Mouse (Mus musculus) heart, adult 2 months (tissue): ENCODE measurements around the gene Fam83e. TPM values are rescaled to one million over a fixed set of nuclear protein-coding genes. Genes with fewer than 3 reads are reported as not detected.

ENCODE experiments used
- DNase-seq, 2 experiments: peaks; one replicate each; pipeline ENCODE4 v3.0.0; 2021
- H3K27ac ChIP-seq: fragments of 200-600 bp; 2 replicates; pipeline ENCODE4 v1.8.1; 2022
- H3K27me3 ChIP-seq: fragments of 200-500 bp; 2 replicates; pipeline ENCODE4 v1.6.1; 2012; ENCODE audit warnings: mild to moderate bottlenecking, low read length, inconsistent platforms, mixed read lengths; ENCODE audit not compliant: control insufficient read depth, insufficient read depth
- H3K36me3 ChIP-seq: fragments of 200-500 bp; 2 replicates; pipeline ENCODE4 v1.6.1; 2012; ENCODE audit warnings: low read length, inconsistent platforms; ENCODE audit not compliant: control insufficient read depth, insufficient read depth
- H3K4me1 ChIP-seq: fragments of 200-500 bp; 2 replicates; pipeline ENCODE4 v1.6.1; 2011; ENCODE audit warnings: low read length; ENCODE audit not compliant: control insufficient read depth, insufficient read depth
- H3K4me3 ChIP-seq: fragments of 200-600 bp; 2 replicates; pipeline ENCODE4 v1.8.1; 2022
- H3K79me2 ChIP-seq: fragments of 200-500 bp; replicated peaks from 2 replicates; pipeline ENCODE4 v1.6.1; 2012; ENCODE audit warnings: mild to moderate bottlenecking, inconsistent platforms, low read length, moderate library complexity, mixed read lengths; ENCODE audit not compliant: control insufficient read depth, insufficient read depth
- H3K9ac ChIP-seq: fragments of 200-500 bp; 2 replicates; pipeline ENCODE4 v1.6.1; 2012; ENCODE audit warnings: low read depth, mild to moderate bottlenecking, control low read depth, inconsistent platforms, low read length, mixed read lengths
- CTCF ChIP-seq: fragments of 200-600 bp; IDR thresholded peaks from 2 replicates; pipeline ENCODE4 v1.8.1; 2022; ENCODE audit warnings: antibody characterized with exemption, mild to moderate bottlenecking, moderate library complexity
- EP300 ChIP-seq: fragments of 200-500 bp; IDR thresholded peaks from 2 replicates; pipeline ENCODE4 v1.6.1; 2011; ENCODE audit warnings: low read depth, low read length, control low read depth; ENCODE audit not compliant: insufficient read depth
- POLR2A ChIP-seq: fragments of 200-500 bp; IDR thresholded peaks from 2 replicates; pipeline ENCODE4 v1.6.1; 2011; ENCODE audit warnings: mild to moderate bottlenecking, low read depth, low read length, control low read depth; ENCODE audit not compliant: insufficient read depth
- WGBS: fragments of 180-500 bp; shearing (Covaris S2); methylation state at CpG from one replicate; pipeline ENCODE4 v1.1.7; 2018; 5-methylcytosine and 5-hydroxymethylcytosine counted together
- intact Hi-C: fragments of 180-260 bp; cut with DNase I; formaldehyde crosslinking; loops from one replicate; pipeline ENCODE4 v1.15.1; 2025
- polyA plus RNA-seq: library from polyadenylated mRNA; depleted of rRNA; stranded (reverse); fragments of >200 nt; gene quantifications from 2 replicates; pipeline ENCODE4 v1.2.3, GENCODE M21; 2012
- total RNA-seq, 2 experiments: library from RNA; stranded (reverse); gene quantifications; 2 replicates each; pipeline ENCODE4 v1.2.3; 2021

The Fam83e gene
- total and polyA plus RNA-seq, 3 experiments, result 0.13 to 1.1 (median 0.34) TPM

DNA sequence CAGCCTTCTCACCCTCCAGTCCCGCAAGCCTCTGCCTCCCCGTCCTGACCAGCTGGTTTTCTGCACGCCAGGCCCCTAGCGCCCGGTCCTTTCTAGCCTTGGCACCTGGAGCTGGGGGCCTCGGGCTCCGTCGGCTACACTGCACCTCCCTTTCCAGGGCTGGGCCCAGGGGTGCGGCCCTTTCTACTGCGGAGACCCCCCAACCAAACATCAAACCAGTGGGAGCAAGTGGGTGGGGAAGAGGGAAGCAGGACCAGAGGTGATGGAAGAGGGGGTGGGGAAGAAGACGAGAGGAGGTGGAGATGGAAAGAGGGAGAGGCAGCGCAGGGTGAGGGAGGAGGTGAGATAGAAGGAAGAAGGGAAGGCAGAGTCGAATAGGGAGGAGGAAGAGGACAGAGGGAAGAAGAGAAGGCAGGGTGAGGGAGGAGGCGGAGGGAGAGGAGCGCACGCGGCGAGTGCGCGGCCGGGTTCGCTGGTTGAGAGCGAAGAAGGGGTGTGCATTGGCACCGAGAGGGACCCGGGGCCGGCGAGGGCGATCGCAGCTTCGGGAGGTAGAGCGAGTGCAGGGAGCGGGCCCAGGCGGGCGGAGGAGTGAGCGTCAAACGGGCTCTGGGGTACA lies 21.4 kb upstream of the Fam83e start, which contains the start of gene Car11:
Gene Car11 (plus strand): TSS at position 321 of the 619 bp plus-strand sequence.
- Histone ChIP-seq H3K27ac (peak within 1 kb of the TSS; percentile 2; the same call in 1 of the 2 replicates), H3K27me3 (0 out of 2 replicates have a peak, but pooled peaks cover 3% of the 10 kb centered on the region), H3K79me2 (no peaks in the 10 kb centered on the region), H3K9ac (peak within 1 kb of the TSS; percentile 68), H3K4me3 (peak within 1 kb of the TSS; percentile 44), H3K36me3 (no peaks in the 10 kb centered on the region), H3K4me1 (peaks cover 9% of the 10 kb centered on the region)
- 7% methylated on average over 36 of the region's 36 CpGs for WGBS
- no peak for DNase-seq
- TF ChIP-seq EP300 (no peak), POLR2A (no peak), CTCF (no peak)
- intact Hi-C loops, result loop anchor here (5.0 kb wide), 3 partner anchors 172 to 1147 kb away; partner anchors contain the start of genes Nr1h2, Plekha4 and Ppp1r15a

DNA sequence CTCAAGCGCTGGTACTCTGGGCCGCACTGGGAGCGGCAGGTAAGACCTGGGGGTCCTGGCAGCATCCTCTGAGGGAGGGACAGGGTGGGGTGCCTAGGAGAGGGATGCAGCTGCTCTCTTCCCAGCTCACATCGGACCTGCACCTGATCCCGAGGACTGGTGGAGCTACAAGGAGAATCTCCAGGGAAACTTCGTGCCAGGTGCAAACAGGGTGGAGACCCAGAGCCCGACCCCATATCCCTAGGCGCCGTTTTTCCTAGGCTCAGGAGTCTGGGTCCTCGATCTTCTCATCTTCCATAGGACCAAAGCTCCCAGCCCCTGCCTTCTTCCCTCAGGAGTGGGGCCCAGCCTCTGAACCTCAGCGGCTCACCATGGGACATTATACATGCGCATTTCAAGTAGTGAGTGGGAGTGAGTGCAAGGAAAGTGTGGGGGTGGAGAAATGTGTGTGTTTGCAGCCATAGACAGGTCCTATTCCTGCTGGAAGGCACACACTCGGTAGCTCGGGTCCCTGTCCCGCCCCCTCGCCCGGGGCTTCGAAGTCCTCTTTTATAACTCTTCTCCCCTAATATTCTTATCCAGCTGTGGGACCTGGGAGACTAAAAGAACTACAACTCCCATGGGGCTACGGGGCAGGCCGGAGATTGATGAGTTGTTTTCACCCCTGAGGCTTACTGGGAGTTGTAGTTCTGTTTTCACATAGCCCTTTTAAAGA lies 20.6 kb upstream of the Fam83e start:
- Histone ChIP-seq H3K4me3 (peak overlapping the region; percentile 44), H3K27ac (peak overlapping the region; percentile 47), H3K79me2 (no peaks in the 10 kb centered on the region), H3K9ac (peak overlapping the region; percentile 68), H3K27me3 (0 out of 2 replicates have a peak, but pooled peaks cover 3% of the 10 kb centered on the region), H3K36me3 (no peaks in the 10 kb centered on the region), H3K4me1 (peaks cover 9% of the 10 kb centered on the region)
- under 1% methylated on average over 20 of the region's 20 CpGs for whole genome bisulfite sequencing
- DNase-seq, result peak; percentile 79 to 85
- TF ChIP-seq EP300 (no peak), POLR2A (no peak), CTCF (no peak)
- intact Hi-C loops, result loop anchor here (5.0 kb wide), 3 partner anchors 173 to 1148 kb away; partner anchors contain the start of genes Nr1h2, Plekha4 and Ppp1r15a

DNA sequence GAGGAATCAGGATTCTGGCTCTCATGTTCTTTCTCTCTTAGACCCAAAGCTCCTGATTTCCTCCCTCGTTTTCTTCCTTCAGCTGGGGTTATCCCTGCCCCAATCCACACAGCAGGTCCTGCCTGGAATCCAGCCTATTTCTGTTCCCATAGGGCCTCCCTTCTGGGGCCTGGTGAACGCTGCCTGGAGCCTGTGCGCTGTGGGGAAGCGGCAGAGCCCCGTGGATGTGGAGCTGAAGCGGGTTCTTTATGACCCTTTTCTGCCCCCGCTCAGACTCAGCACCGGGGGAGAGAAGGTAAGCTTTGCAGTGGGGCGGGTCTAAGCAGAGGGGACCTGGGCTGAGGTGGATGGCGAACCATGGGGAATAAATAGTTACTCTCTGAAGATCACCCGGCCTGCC lies 19.9 kb upstream of the Fam83e start:
- 35% methylated on average over 11 of the region's 11 CpGs for WGBS
- Histone ChIP-seq H3K4me1 (peaks cover 9% of the 10 kb centered on the region), H3K36me3 (no peaks in the 10 kb centered on the region), H3K27ac (peak overlapping the region; percentile 47), H3K79me2 (no peaks in the 10 kb centered on the region), H3K27me3 (0 out of 2 replicates have a peak, but pooled peaks cover 3% of the 10 kb centered on the region), H3K9ac (peak overlapping the region; percentile 18; the same call in 1 of the 2 replicates), H3K4me3 (peak overlapping the region; percentile 44; the same call in 1 of the 2 replicates)
- DNase-seq, result peak in 1 of 2 experiments; percentile 59
- intact Hi-C loops, result loop anchor here (5.0 kb wide), 3 partner anchors 174 to 1149 kb away; partner anchors contain the start of genes Nr1h2, Plekha4 and Ppp1r15a
- TF ChIP-seq CTCF (no peak), EP300 (no peak), POLR2A (no peak)

DNA sequence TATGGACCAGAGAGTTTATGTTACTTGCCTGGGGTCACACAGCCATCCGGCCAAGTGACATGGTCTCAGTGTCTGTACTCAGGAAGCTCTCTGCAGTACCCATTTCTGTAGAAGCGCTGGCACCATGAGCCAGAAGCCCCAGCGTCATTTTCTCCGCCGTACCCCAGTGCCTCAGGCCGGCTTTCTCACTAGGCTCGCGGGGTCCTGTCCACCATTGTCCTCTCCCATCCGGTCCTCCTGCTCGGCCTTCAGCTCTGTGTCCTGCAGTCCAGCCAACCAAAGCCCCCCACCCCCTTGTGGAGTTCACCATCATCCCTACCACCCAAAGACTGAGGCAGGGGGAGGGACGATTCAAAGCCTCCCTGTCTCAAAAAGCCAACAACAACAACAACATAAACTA lies 19.4 kb upstream of the Fam83e start:
- Histone ChIP-seq H3K4me1 (peaks cover 9% of the 10 kb centered on the region), H3K27me3 (0 out of 2 replicates have a peak, but pooled peaks cover 3% of the 10 kb centered on the region), H3K79me2 (no peaks in the 10 kb centered on the region), H3K9ac (no peak overlapping the region), H3K4me3 (no peak overlapping the region), H3K27ac (no peak overlapping the region; the same call in 1 of the 2 replicates), H3K36me3 (no peaks in the 10 kb centered on the region)
- DNase-seq, result no peak
- TF ChIP-seq POLR2A (no peak), CTCF (no peak), EP300 (no peak)
- WGBS, result 88% methylated on average over 11 of the region's 11 CpGs
- intact Hi-C loops, result loop anchor here (5.0 kb wide), 3 partner anchors 174 to 1149 kb away; partner anchors contain the start of genes Nr1h2, Plekha4 and Ppp1r15a

DNA sequence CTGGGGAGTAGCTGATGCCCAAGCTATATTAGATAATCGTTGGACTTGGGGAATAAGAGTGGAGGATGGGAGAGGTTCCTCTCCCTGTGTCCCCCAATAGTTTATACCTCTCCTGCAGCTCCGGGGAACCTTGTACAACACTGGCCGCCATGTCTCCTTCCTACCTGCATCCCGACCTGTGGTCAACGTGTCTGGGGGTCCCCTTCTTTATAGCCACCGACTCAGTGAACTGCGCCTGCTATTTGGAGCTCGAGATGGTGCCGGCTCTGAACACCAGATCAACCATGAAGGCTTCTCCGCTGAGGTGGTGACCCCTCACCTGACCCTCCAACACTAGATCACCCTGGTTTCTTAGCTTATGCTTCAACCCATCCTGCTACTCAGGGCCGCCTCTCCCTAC lies 18.7 kb upstream of the Fam83e start:
- 88% methylated on average over 11 of the region's 11 CpGs for WGBS
- intact Hi-C loops, result loop anchor here (5.0 kb wide), 3 partner anchors 175 to 1150 kb away; partner anchors contain the start of genes Nr1h2, Plekha4 and Ppp1r15a
- 0 out of 2 replicates have a peak, but pooled peaks cover 3% of the 10 kb centered on the region for H3K27me3 ChIP-seq
- no peaks in the 10 kb centered on the region for H3K36me3 ChIP-seq
- no peak overlapping the region for H3K9ac ChIP-seq
- H3K4me3 ChIP-seq, result no peak overlapping the region
- DNase-seq, result no peak
- H3K79me2 ChIP-seq, result no peaks in the 10 kb centered on the region
- H3K27ac ChIP-seq, result no peak overlapping the region
- no peak for TF ChIP-seq CTCF
- TF ChIP-seq POLR2A, result no peak
- no peak for TF ChIP-seq EP300
- peaks cover 9% of the 10 kb centered on the region for H3K4me1 ChIP-seq
